Mouse (Mus musculus) C2C12 (cell line): ENCODE results near the gene Fbxo47. TPM values are rescaled to one million over a fixed set of nuclear protein-coding genes. Genes with fewer than 3 reads are reported as not detected.

Experiments used
- H3K27me3 ChIP-seq: one replicate; pipeline ENCODE4 v1.6.1; 2011; ENCODE audit not compliant: control insufficient read depth, insufficient read depth, insufficient read length
- H3K36me3 ChIP-seq: one replicate; pipeline ENCODE4 v1.6.1; 2011; ENCODE audit not compliant: control insufficient read depth, insufficient read depth
- H3K4me3 ChIP-seq: one replicate; pipeline ENCODE4 v1.5.1; 2011; ENCODE audit warnings: mild to moderate bottlenecking, control low read depth; ENCODE audit not compliant: poor library complexity, insufficient read depth, severe bottlenecking
- H3K79me2 ChIP-seq: one replicate; pipeline ENCODE4 v1.6.1; 2011; ENCODE audit not compliant: control insufficient read depth, insufficient read depth
- H3K79me3 ChIP-seq: one replicate; pipeline ENCODE4 v1.6.1; 2011; ENCODE audit warnings: low read depth, control low read depth
- H3ac ChIP-seq: one replicate; pipeline ENCODE3; 2011; ENCODE audit warnings: low read depth; ENCODE audit not compliant: control insufficient read depth, insufficient read length
- CEBPB ChIP-seq: IDR thresholded peaks from one replicate; pipeline ENCODE4 v1.6.1; 2011; ENCODE audit warnings: low read depth, mild to moderate bottlenecking, control low read depth, moderate library complexity
- CTCF ChIP-seq: IDR thresholded peaks from one replicate; pipeline ENCODE4 v1.5.1; 2011; ENCODE audit not compliant: control insufficient read depth, insufficient read depth, insufficient read length
- FOSL1 ChIP-seq: IDR thresholded peaks from one replicate; pipeline ENCODE4 v1.8.0; 2011; ENCODE audit warnings: mild to moderate bottlenecking, low read length; ENCODE audit not compliant: poor library complexity, insufficient read depth, severe bottlenecking
- MAX ChIP-seq: IDR thresholded peaks from one replicate; pipeline ENCODE4 v1.6.1; 2011; ENCODE audit warnings: mild to moderate bottlenecking, control low read depth
- MYOD1 ChIP-seq: IDR thresholded peaks from one replicate; pipeline ENCODE4 v1.6.1; 2011; ENCODE audit warnings: low read depth; ENCODE audit not compliant: control insufficient read depth, insufficient read length
- MYOG ChIP-seq: IDR thresholded peaks from one replicate; pipeline ENCODE4 v1.6.1; 2011; ENCODE audit not compliant: control insufficient read depth, insufficient read length; ENCODE audit errors: extremely low read depth
- USF1 ChIP-seq: IDR thresholded peaks from one replicate; pipeline ENCODE4 v1.6.1; 2011; ENCODE audit warnings: low read depth, mild to moderate bottlenecking, control low read depth, moderate library complexity
- polyA plus RNA-seq: library from polyadenylated mRNA; unstranded; fragments of >200 nt; fragmentation: generic; extraction: Trizol; gene quantifications from one replicate; pipeline ENCODE4 v1.2.1, GENCODE M21; 2012; ENCODE audit warnings: missing spikeins

The Fbxo47 gene
- polyA plus RNA-seq, 1 experiment = 0.11 TPM

DNA sequence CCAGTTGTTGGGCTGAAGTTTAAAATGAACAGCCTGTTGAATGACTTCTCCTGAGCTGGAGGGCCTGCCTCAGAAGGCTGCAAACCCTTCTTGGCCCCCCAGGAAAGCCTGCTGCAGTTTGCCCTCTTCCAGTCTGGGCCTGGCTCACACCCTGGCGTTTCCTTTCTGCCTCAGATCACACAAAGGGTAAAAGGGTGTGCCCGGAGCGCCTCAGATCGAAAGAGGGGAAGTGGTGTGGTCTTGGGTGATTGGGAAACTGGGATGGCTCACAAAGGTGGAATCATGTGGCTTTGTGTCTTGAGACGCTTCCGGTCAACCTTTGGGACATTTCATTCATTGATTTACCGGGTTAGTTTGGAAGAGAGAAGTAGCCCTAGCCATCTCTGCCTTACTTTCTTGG lies 57.5 kb downstream of the Fbxo47 start:
- H3K36me3 ChIP-seq = peaks cover 97% of the 10 kb centered on the region
- peaks cover 71% of the 10 kb centered on the region for H3K79me3 ChIP-seq
- no peak overlapping the region for H3ac ChIP-seq
- TF ChIP-seq CEBPB (no peak), USF1 (no peak), MYOG (no peak)
- H3K4me3 ChIP-seq = no peak overlapping the region
- H3K27me3 ChIP-seq = no peaks in the 10 kb centered on the region
- peaks cover 99% of the 10 kb centered on the region for H3K79me2 ChIP-seq

DNA sequence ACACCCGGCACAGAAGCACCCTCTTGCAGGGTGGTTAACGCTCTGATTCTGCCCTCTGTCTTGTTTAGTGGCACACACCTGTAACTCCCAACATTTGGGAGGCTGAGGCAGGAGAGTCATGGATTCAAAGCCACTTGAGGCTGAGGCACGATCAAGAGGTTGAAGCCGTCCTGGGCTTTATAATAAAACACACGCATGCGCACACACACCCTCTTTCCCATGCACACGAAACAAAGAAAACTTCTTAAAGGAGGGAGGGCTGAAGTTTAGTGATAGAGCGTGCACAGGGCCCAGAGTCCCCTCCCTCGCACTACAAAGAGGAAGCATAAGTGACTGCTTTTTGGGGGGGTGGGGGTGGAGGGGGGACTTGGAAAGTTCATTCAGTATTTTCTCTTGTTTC lies 58.0 kb downstream of the Fbxo47 start:
- H3K79me3 ChIP-seq = peaks cover 72% of the 10 kb centered on the region
- H3K36me3 ChIP-seq = peaks cover 98% of the 10 kb centered on the region
- TF ChIP-seq USF1 (no peak), CEBPB (no peak), MYOD1 (no peak), MAX (no peak), FOSL1 (no peak), MYOG (no peak), CTCF (no peak)
- no peaks in the 10 kb centered on the region for H3K27me3 ChIP-seq
- no peak overlapping the region for H3K4me3 ChIP-seq
- H3ac ChIP-seq = no peak overlapping the region
- peaks cover 99% of the 10 kb centered on the region for H3K79me2 ChIP-seq

DNA sequence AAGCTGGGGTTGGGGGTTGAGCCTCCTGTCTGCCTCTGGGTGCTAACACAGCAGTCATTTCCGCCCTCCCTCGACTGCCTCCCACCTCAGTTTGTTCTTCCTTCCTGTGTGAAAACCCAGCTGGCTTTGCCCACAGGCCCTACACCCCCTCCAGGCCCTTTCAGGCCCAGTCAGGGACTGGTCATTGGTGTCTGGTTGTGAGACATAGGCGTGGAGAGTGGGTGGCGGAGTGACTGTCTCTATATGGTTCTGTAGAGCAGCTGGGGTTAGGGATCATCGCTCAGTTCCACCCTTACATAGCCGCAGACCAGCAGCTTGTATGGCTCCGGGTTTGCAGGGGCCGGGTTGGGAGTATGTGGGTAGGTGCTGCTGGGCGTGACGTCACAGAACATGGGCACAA lies 58.7 kb downstream of the Fbxo47 start:
- Histone ChIP-seq H3K27me3 (no peaks in the 10 kb centered on the region), H3K4me3 (no peak overlapping the region), H3K79me3 (peaks cover 71% of the 10 kb centered on the region), H3K79me2 (peaks cover 99% of the 10 kb centered on the region), H3ac (no peak overlapping the region), H3K36me3 (peaks cover 99% of the 10 kb centered on the region)
- TF ChIP-seq MAX (no peak), USF1 (no peak), CEBPB (no peak), MYOD1 (no peak), CTCF (no peak), MYOG (no peak), FOSL1 (no peak)

DNA sequence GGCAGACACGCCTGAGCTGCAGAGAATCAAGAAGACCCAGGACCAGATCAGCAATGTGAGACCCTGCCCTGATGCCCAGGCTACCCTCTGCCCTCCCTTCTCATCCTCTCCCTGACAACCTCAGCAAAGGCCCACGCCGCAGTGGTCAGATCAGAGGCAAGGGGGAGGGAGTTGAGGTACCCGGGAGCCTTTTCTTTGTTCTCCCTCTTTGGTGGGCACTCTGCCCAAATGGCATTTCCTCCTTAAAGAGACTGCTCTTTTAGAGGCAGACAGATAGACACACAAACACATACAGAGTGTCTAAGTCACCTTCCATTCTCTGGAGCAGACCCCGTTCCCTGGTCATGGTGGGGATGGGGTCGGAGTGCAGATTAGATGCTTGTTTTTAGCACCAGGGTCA lies 59.1 kb downstream of the Fbxo47 start:
- Histone ChIP-seq H3K79me3 (peaks cover 70% of the 10 kb centered on the region), H3K79me2 (peaks cover 99% of the 10 kb centered on the region), H3K27me3 (no peaks in the 10 kb centered on the region), H3ac (no peak overlapping the region), H3K4me3 (no peak overlapping the region), H3K36me3 (peaks cover 99% of the 10 kb centered on the region)
- TF ChIP-seq FOSL1 (no peak), CEBPB (no peak), USF1 (no peak), CTCF (no peak), MYOG (no peak), MAX (no peak), MYOD1 (no peak)

DNA sequence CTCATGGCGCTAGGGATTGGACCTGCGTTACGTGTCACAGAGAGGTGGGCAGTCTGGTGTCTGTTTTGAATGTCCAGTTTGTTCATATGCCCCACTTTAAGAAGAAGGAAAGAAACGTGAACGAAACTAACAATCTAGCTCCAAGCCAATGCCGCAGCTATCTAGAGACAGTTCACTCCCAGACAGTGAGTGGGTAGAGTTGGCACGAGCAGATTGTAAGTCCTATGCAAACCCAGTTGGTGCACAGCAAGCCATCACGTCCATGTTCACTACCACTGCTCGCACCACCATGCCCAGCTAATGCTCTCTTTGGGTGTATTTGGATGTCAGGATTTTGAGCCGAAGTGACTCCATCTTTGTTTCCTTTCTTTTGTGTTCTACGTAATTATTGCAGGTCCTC lies 59.8 kb downstream of the Fbxo47 start:
- H3K79me2 ChIP-seq = peaks cover 99% of the 10 kb centered on the region
- peaks cover 99% of the 10 kb centered on the region for H3K36me3 ChIP-seq
- TF ChIP-seq MYOG (no peak), CEBPB (no peak), FOSL1 (no peak), MYOD1 (no peak), USF1 (no peak), CTCF (no peak), MAX (no peak)
- no peak overlapping the region for H3ac ChIP-seq
- H3K79me3 ChIP-seq = peaks cover 70% of the 10 kb centered on the region
- no peaks in the 10 kb centered on the region for H3K27me3 ChIP-seq
- H3K4me3 ChIP-seq = no peak overlapping the region

- Histone ChIP-seq H3ac (no peak overlapping the region), H3K79me2 (peaks cover 99% of the 10 kb centered on the region), H3K27me3 (no peaks in the 10 kb centered on the region), H3K36me3 (peaks cover 98% of the 10 kb centered on the region), H3K4me3 (no peak overlapping the region), H3K79me3 (peaks cover 72% of the 10 kb centered on the region)
- TF ChIP-seq CTCF = no peak
- TF ChIP-seq MYOG = no peak
- no peak for TF ChIP-seq MYOD1
- TF ChIP-seq FOSL1 = no peak
- no peak for TF ChIP-seq CEBPB
- no peak for TF ChIP-seq MAX
- TF ChIP-seq USF1 = no peak
Measured at GRCm38 (mm10) chr11:97822840-97823603, 60.9 kb downstream of the Fbxo47 start.
